Mouse (Mus musculus) Patski (cell line): ENCODE results near the gene Acsl3. TPM values are rescaled to one million over a fixed set of nuclear protein-coding genes. Genes with fewer than 3 reads are reported as not detected.

ENCODE experiments used
- ATAC-seq: fragments of 100-300 bp; one replicate; pipeline ENCODE4 v1.8.0; 2021
- CTCF ChIA-PET: fragments of 350-600 bp; sonication (Branson Sonifier 250); formaldehyde crosslinking; loops from one replicate; lab custom pipeline; 2022; ENCODE audit warnings: inconsistent platforms; lab: Charles Lee
- POLR2A ChIA-PET: fragments of 350-600 bp; sonication (Branson Sonifier 250); formaldehyde crosslinking; loops from one replicate; lab custom pipeline; 2022; ENCODE audit warnings: antibody characterized with exemption, inconsistent platforms; lab: Charles Lee
- DNase-seq: peaks from one replicate; pipeline ENCODE4 v3.0.0-alpha.2; 2011; ENCODE audit warnings: low read depth, low spot score
- H3K27me3 ChIP-seq: fragments of 371-371 bp; one replicate; pipeline ENCODE4 v1.5.1; 2021
- CTCF ChIP-seq: fragments of 100-300 bp; IDR thresholded peaks from one replicate; pipeline ENCODE4 v1.5.1; 2021
- in situ Hi-C: fragments of 300-500 bp; cut with MboI; formaldehyde crosslinking; loops from 3 replicates; pipeline ENCODE4 v1.11.1; 2018; ENCODE audit warnings: low pct_unique_long_range_greater_than_20kb, mixed read lengths
- polyA plus RNA-seq: library from polyadenylated mRNA; unstranded; gene quantifications from one replicate; pipeline ENCODE4 v1.2.3, GENCODE M21; 2021

Acsl3 gene
- polyA plus RNA-seq, 1 experiment from 2014 or later, result 39.9 TPM

DNA sequence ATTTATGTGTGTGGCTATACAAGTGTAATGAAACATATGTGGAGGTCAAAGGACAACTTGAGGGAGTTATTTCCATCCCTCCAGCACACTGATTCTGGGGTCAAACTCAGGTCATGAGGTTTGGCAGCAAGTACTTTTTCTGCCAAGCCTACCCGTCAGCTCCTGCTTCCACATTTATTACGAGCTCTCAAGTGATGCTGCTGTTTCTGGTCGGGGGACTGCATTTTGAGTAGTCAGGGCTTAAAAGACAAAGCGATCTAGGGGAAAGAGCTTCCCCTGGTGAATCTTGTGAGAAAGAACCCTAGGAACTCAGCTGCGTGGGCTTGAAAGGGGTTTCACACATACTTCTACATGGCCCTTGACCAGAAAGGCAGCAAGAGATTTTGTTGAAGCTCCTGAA, 80.0 kb downstream of the Acsl3 start:
- ATAC-seq, result no peak
- POLR2A ChIA-PET, result interaction anchor here (0.6 kb wide), 2 partner anchors 22 to 478 kb away, joined by 3 to 4 read pairs; no protein-coding TSS in a partner anchor
- no peak for DNase-seq
- CTCF ChIA-PET, result interaction anchor here (0.8 kb wide), 1 partner anchor 11 kb away, joined by 4 read pairs; no protein-coding TSS in a partner anchor
- TF ChIP-seq CTCF, result no peak
- in situ Hi-C loops, result no loop called here
- no peaks in the 10 kb centered on the region for H3K27me3 ChIP-seq

GRCm38 (mm10) chr1:78740676-78741075, 83.1 kb downstream of the Acsl3 start:
- DNase-seq (no peak), ATAC-seq (no peak)
- ChIA-PET POLR2A (no interaction called here), CTCF (interaction anchor here (1.5 kb wide), 1 partner anchor 12 kb away, joined by 4 read pairs; no protein-coding TSS in a partner anchor)
- no peaks in the 10 kb centered on the region for H3K27me3 ChIP-seq
- TF ChIP-seq CTCF, result no peak
- in situ Hi-C loops, result no loop called here

DNA sequence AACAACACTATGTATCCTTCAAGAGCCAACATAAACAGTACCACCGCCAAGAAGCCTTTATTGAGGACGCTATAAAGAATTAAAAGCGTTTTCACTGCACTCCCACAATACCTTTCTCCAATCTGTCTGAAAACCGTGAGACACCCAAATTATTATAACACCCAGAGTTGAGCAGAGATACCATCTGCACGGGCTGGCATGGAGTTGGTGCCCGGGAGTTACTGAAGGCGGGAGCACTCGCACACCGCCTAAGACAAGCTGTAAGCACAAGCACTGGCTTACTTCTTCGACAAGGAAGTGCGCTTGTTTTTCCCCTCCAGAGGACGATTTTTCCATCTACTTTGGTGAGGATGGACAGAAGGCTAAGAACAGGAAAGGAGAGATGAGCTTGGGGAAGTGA, 84.6 kb downstream of the Acsl3 start:
- no peak for DNase-seq
- POLR2A ChIA-PET, result no interaction called here
- CTCF ChIA-PET, result no interaction called here
- no peak for ATAC-seq
- in situ Hi-C loops, result no loop called here
- no peak for TF ChIP-seq CTCF
- no peaks in the 10 kb centered on the region for H3K27me3 ChIP-seq

DNA sequence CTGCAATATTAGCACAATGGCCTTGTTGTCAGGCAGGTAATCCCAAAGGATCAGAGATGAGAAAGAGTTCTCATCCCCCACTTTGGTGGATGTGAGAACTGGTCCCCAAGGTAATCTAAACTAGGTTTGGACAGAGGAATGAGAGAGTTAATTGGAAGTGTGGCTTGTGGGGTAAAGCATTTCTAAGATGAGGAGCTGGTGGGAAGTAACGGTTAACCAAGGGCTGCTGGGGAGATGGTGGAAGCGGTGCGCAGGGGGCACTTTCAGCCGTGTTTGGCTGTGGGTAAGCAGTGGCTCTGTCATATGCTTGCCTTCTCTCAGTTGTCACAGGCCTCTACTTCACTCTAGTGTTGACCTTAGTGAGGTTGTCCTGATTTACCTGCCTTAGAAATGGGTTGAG, 85.7 kb downstream of the Acsl3 start:
- TF ChIP-seq CTCF, result no peak
- no peak for ATAC-seq
- in situ Hi-C loops, result no loop called here

GRCm38 (mm10) chr1:78745230-78745777, 87.7 kb downstream of the Acsl3 start:
- POLR2A ChIA-PET, result interaction anchor here (0.9 to 1.1 kb wide), 3 partner anchors 10 to 108 kb away, joined by 3 to 4 read pairs (median 3); no protein-coding TSS in a partner anchor
- CTCF ChIA-PET, result interaction anchor here (1.1 to 2.3 kb wide), 3 partner anchors 15 to 107 kb away, joined by 3 to 8 read pairs (median 4); no protein-coding TSS in a partner anchor
- in situ Hi-C loops, result no loop called here
- TF ChIP-seq CTCF, result no peak
- no peaks in the 10 kb centered on the region for H3K27me3 ChIP-seq
- peak; percentile 95 for ATAC-seq
- DNase-seq, result peak; percentile 91

More for the DNA sequence above, 85.7 kb downstream of the Acsl3 start:
- DNase-seq, result no peak
- H3K27me3 ChIP-seq, result no peaks in the 10 kb centered on the region
- CTCF ChIA-PET, result no interaction called here
- POLR2A ChIA-PET, result interaction anchor here (1.5 kb wide), 1 partner anchor 65 kb away, joined by 3 read pairs; no protein-coding TSS in a partner anchor

Other genes starting within 250 kb of the Acsl3 start
- 63.6 TPM for gene Farsb, start 168.9 kb upstream of the Acsl3 start, polyA plus RNA-seq
- not detected for gene Mogat1, start 146.8 kb upstream of the Acsl3 start, polyA plus RNA-seq
- gene BC035947, start 145.7 kb upstream of the Acsl3 start, polyA plus RNA-seq, result not detected
- 1.5 TPM for gene Utp14b, start 213 bp downstream of the Acsl3 start, polyA plus RNA-seq
- gene Kcne4, start 158.9 kb downstream of the Acsl3 start, polyA plus RNA-seq, result 0.10 TPM